Mouse (Mus musculus): ENCODE results near the gene B4galt7. TPM values are rescaled to one million over a fixed set of nuclear protein-coding genes. Genes with fewer than 3 reads are reported as not detected.

The B4galt7 gene
- total and polyA plus RNA-seq, 3 experiments = 15.0 to 19.9 TPM; not detected in 1

DNA sequence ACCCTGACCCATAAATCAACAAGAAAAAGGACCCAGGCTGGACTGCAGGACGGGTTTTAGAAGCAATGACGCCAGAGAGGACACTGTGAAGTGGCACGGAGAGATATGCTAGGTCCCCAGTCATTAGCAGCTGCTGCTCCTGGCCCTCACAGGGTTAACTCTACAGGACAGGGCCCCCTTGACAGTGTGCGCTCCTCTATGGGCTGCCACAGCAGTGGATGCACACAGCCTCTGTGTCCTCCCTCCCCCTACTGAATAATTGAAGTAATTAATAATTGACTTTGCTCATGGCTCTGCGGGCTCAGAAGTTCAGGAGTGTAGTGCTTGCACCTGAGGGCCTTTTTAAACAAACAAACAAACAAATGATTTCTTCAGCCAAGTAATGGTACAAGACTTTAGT is 13.8 kb downstream of the B4galt7 start:
- TF ChIP-seq ZNF384 (IDR thresholded peaks at IDR 0.05; ENCODE audit: low read depth, low read length) (no peak), ZC3H11A (IDR thresholded peaks at IDR 0.05; ENCODE audit: low read depth, low read length) (no peak), POLR2AphosphoS5 (IDR thresholded peaks at IDR 0.05; ENCODE audit: borderline replicate concordance, low read depth, low read length) (no peak), NELFE (IDR thresholded peaks at IDR 0.05; ENCODE audit: low read depth, low read length) (no peak), SIN3A (IDR thresholded peaks at IDR 0.05; ENCODE audit: low read length) (no peak), KAT2A (conservative IDR thresholded peaks at IDR 0.05; ENCODE audit: low read depth, low read length) (no peak), ZKSCAN1 (IDR thresholded peaks at IDR 0.05; ENCODE audit: low read depth, low read length) (no peak), MYC (IDR thresholded peaks at IDR 0.05; ENCODE audit: low read depth, low read length) (no peak), MAFK (IDR thresholded peaks at IDR 0.05; ENCODE audit: borderline replicate concordance, low read depth, low read length) (no peak), E2F4 (IDR thresholded peaks at IDR 0.05; ENCODE audit: borderline replicate concordance, low read depth, low read length) (no peak), RAD21 (IDR thresholded peaks at IDR 0.05; ENCODE audit: low read depth, low read length) (no peak), TCF12 (IDR thresholded peaks at IDR 0.05; ENCODE audit: low read depth, low read length) (no peak), ZMIZ1 (IDR thresholded peaks at IDR 0.05; ENCODE audit: low read depth, low read length) (no peak), UBTF (IDR thresholded peaks at IDR 0.05; ENCODE audit: borderline replicate concordance, insufficient read depth, low read depth, low read length) (no peak), GATA1 (IDR thresholded peaks at IDR 0.05; ENCODE audit: low read depth, low read length) (no peak), ETS1 (IDR thresholded peaks at IDR 0.05; ENCODE audit: low read depth, low read length) (no peak)
- no peak overlapping the region for H3K27ac ChIP-seq (ENCODE audit: control insufficient read depth, low read depth, low read length)
- DNase-seq (ENCODE audit: low read depth, low spot score) = no peak
- no peak overlapping the region for H3K4me3 ChIP-seq (ENCODE audit: control insufficient read depth in 1 of 2, insufficient read depth in 1 of 2, low read depth in 2 of 2, low read length in 2 of 2)
- H3K9ac ChIP-seq (ENCODE audit: control insufficient read depth, low read depth, low read length, poor library complexity, severe bottlenecking) = no peak overlapping the region
- no peaks in the 10 kb centered on the region for H3K27me3 ChIP-seq (ENCODE audit: control insufficient read depth in 1 of 2, insufficient read depth in 2 of 2, low read length in 2 of 2)
- H3K79me2 ChIP-seq (ENCODE audit: control insufficient read depth, insufficient read depth, low read length, poor library complexity) = no peaks in the 10 kb centered on the region
- H3K9me3 ChIP-seq (replicated peaks; ENCODE audit: insufficient read depth, low read length) = no peaks in the 10 kb centered on the region
- no peaks in the 10 kb centered on the region for H3K36me3 ChIP-seq (ENCODE audit: control insufficient read depth in 1 of 2, insufficient read depth in 2 of 2, low read length in 2 of 2)
- 0 out of 4 replicates have a peak, but pooled peaks cover 0 to 3% of the 10 kb centered on the region in 2 experiments for H3K4me1 ChIP-seq (ENCODE audit: control insufficient read depth in 1 of 2, insufficient read depth in 2 of 2, low read length in 2 of 2)

GRCm38 (mm10) chr13:55619328-55619727 is 19.6 kb downstream of the B4galt7 start:
- peaks cover 0 to 25% of the 10 kb centered on the region in 2 experiments; a peak in 2 of 4 replicates for H3K36me3 ChIP-seq (ENCODE audit: control insufficient read depth in 1 of 2, insufficient read depth in 2 of 2, low read length in 2 of 2)
- no peaks in the 10 kb centered on the region for H3K27me3 ChIP-seq (ENCODE audit: control insufficient read depth in 1 of 2, insufficient read depth in 2 of 2, low read length in 2 of 2)
- TF ChIP-seq GATA1 (IDR thresholded peaks at IDR 0.05; ENCODE audit: low read depth, low read length) (peak; percentile 55), MEF2A (IDR thresholded peaks at IDR 0.05; ENCODE audit: extremely low read depth, insufficient replicate concordance, low read depth, low read length, poor library complexity, severe bottlenecking) (no peak)
- peaks cover 0 to 20% of the 10 kb centered on the region in 2 experiments; a peak in 2 of 4 replicates for H3K4me1 ChIP-seq (ENCODE audit: control insufficient read depth in 1 of 2, insufficient read depth in 2 of 2, low read length in 2 of 2)
- no peak overlapping the region for H3K4me3 ChIP-seq (ENCODE audit: control insufficient read depth in 1 of 2, insufficient read depth in 1 of 2, low read depth in 2 of 2, low read length in 2 of 2)
- H3K9ac ChIP-seq (ENCODE audit: control insufficient read depth, low read depth, low read length, poor library complexity, severe bottlenecking) = no peak overlapping the region
- DNase-seq (ENCODE audit: low read depth, low spot score) = peak; percentile 72
- peak overlapping the region; percentile 11 for H3K27ac ChIP-seq (ENCODE audit: control insufficient read depth, low read depth, low read length)
- no peaks in the 10 kb centered on the region for H3K9me3 ChIP-seq (replicated peaks; ENCODE audit: insufficient read depth, low read length)
- peaks cover 11% of the 10 kb centered on the region for H3K79me2 ChIP-seq (ENCODE audit: control insufficient read depth, insufficient read depth, low read length, poor library complexity)

Measured in MEL (cell line).